Mouse (Mus musculus) liver, embryonic 16.5 days (tissue): ENCODE data around the gene Lin52. TPM values are rescaled to one million over a fixed set of nuclear protein-coding genes. Genes with fewer than 3 reads are reported as not detected.
"Not testable (repeated sequence)": the region's sequence is repeated elsewhere in the genome, so short reads cannot be mapped to it uniquely, and the experiment has no call there.

Source experiments
- ATAC-seq: fragments of 200-750 bp; cut with Nextera tagmentation; 2 replicates; pipeline ENCODE4 v1.8.0; 2017; ENCODE audit warnings: low read depth, mild to moderate bottlenecking, moderate number of reproducible peaks, moderate library complexity
- H3K27ac ChIP-seq: fragments of 300-500 bp; sonication (generic); 2 replicates; pipeline ENCODE4 v1.5.1; 2014; ENCODE audit warnings: mild to moderate bottlenecking, low read length
- H3K27me3 ChIP-seq: fragments of 300-500 bp; sonication (generic); 2 replicates; pipeline ENCODE4 v1.6.1; 2014; ENCODE audit warnings: low read depth, low read length, mixed read lengths; ENCODE audit not compliant: control insufficient read depth, insufficient read depth
- H3K36me3 ChIP-seq: fragments of 300-500 bp; sonication (generic); 2 replicates; pipeline ENCODE4 v1.6.1; 2014; ENCODE audit warnings: mild to moderate bottlenecking; ENCODE audit not compliant: control insufficient read depth, insufficient read depth
- H3K4me1 ChIP-seq: fragments of 300-500 bp; sonication (generic); 2 replicates; pipeline ENCODE4 v1.6.1; 2014; ENCODE audit warnings: low read depth, low read length, mixed read lengths; ENCODE audit not compliant: control insufficient read depth
- H3K4me2 ChIP-seq: fragments of 300-500 bp; sonication (generic); 2 replicates; pipeline ENCODE4 v1.6.1; 2014; ENCODE audit warnings: low read depth, low read length, mixed read lengths
- H3K4me3 ChIP-seq: fragments of 300-500 bp; sonication (generic); 2 replicates; pipeline ENCODE4 v1.5.1; 2014; ENCODE audit warnings: low read depth, mild to moderate bottlenecking, low read length
- H3K9ac ChIP-seq: fragments of 300-500 bp; sonication (generic); 2 replicates; pipeline ENCODE4 v1.6.1; 2014; ENCODE audit warnings: low read depth, low read length
- H3K9me3 ChIP-seq: fragments of 300-500 bp; sonication (generic); replicated peaks from 2 replicates; pipeline ENCODE4 v1.6.1; 2016; ENCODE audit warnings: low read length; ENCODE audit not compliant: control insufficient read depth
- WGBS: fragments of 180-500 bp; shearing (Covaris S2); extraction: QIAGEN DNeasy Blood & Tissue Kit; methylation state at CpG from one replicate; pipeline ENCODE4 v1.1.7; 2014; ENCODE audit not compliant: insufficient replicate concordance; 5-methylcytosine and 5-hydroxymethylcytosine counted together
- polyA plus RNA-seq: library from polyadenylated mRNA; unstranded; fragments of >200 nt; fragmentation: Nextera tagmentation; extraction: Ambion mirVana; gene quantifications from 2 replicates; pipeline ENCODE4 v1.2.1, GENCODE M21; 2015

The Lin52 gene
- polyA plus RNA-seq, 1 experiment from 2014 or later, result 10.7 TPM

- no peaks in the 10 kb centered on the region for H3K9me3 ChIP-seq
- no peaks in the 10 kb centered on the region for H3K27me3 ChIP-seq
- no peak overlapping the region for H3K9ac ChIP-seq
- 64% methylated on average over 3 of the region's 3 CpGs for WGBS
- no peak overlapping the region for H3K4me2 ChIP-seq
- H3K4me3 ChIP-seq, result no peak overlapping the region
- no peak for ATAC-seq
- no peak overlapping the region for H3K27ac ChIP-seq
- H3K36me3 ChIP-seq, result 0 out of 2 replicates have a peak, but pooled peaks cover 2% of the 10 kb centered on the region
- no peaks in the 10 kb centered on the region for H3K4me1 ChIP-seq
Measured at GRCm38 (mm10) chr12:84523728-84524127, 72.5 kb downstream of the Lin52 start.

GRCm38 (mm10) chr12:84524147-84525050, 73.2 kb downstream of the Lin52 start:
- H3K4me3 ChIP-seq, result no peak overlapping the region
- 0 out of 2 replicates have a peak, but pooled peaks cover 2% of the 10 kb centered on the region for H3K36me3 ChIP-seq
- no peak overlapping the region for H3K9ac ChIP-seq
- H3K9me3 ChIP-seq, result no peaks in the 10 kb centered on the region
- H3K4me2 ChIP-seq, result no peak overlapping the region
- 76% methylated on average over 11 of the region's 11 CpGs for WGBS
- H3K27ac ChIP-seq, result no peak overlapping the region
- no peaks in the 10 kb centered on the region for H3K4me1 ChIP-seq
- no peak for ATAC-seq
- no peaks in the 10 kb centered on the region for H3K27me3 ChIP-seq

GRCm38 (mm10) chr12:84525422-84525821, 74.2 kb downstream of the Lin52 start:
- 76% methylated on average over 12 of the region's 12 CpGs for WGBS
- no peak overlapping the region for H3K4me3 ChIP-seq

GRCm38 (mm10) chr12:84530426-84530825, 79.2 kb downstream of the Lin52 start:
- Histone ChIP-seq H3K4me1 (no peaks in the 10 kb centered on the region), H3K9me3 (no peaks in the 10 kb centered on the region), H3K27ac (no peak overlapping the region), H3K4me2 (no peak overlapping the region), H3K9ac (no peak overlapping the region), H3K27me3 (no peaks in the 10 kb centered on the region), H3K36me3 (peaks cover 4% of the 10 kb centered on the region; the same call in 1 of the 2 replicates), H3K4me3 (no peak overlapping the region)
- 54% methylated on average over 5 of the region's 5 CpGs for WGBS
- ATAC-seq, result no peak

More at GRCm38 (mm10) chr12:84525422-84525821, 74.2 kb downstream of the Lin52 start:
- H3K36me3 ChIP-seq, result 0 out of 2 replicates have a peak, but pooled peaks cover 2% of the 10 kb centered on the region
- no peak overlapping the region for H3K9ac ChIP-seq
- H3K27ac ChIP-seq, result no peak overlapping the region
- H3K27me3 ChIP-seq, result no peaks in the 10 kb centered on the region
- ATAC-seq, result no peak
- no peak overlapping the region for H3K4me2 ChIP-seq
- H3K9me3 ChIP-seq, result no peaks in the 10 kb centered on the region
- no peaks in the 10 kb centered on the region for H3K4me1 ChIP-seq

GRCm38 (mm10) chr12:84531906-84532829, 80.9 kb downstream of the Lin52 start:
- WGBS, result 76% methylated on average over 13 of the region's 13 CpGs

GRCm38 (mm10) chr12:84532830-84533199, 81.6 kb downstream of the Lin52 start:
- WGBS, result 84% methylated on average over 8 of the region's 8 CpGs

More at GRCm38 (mm10) chr12:84531906-84532829, 80.9 kb downstream of the Lin52 start:
- Histone ChIP-seq H3K9me3 (no peaks in the 10 kb centered on the region), H3K4me3 (no peak overlapping the region), H3K9ac (no peak overlapping the region), H3K4me1 (no peaks in the 10 kb centered on the region), H3K27ac (no peak overlapping the region), H3K36me3 (peaks cover 4% of the 10 kb centered on the region; the same call in 1 of the 2 replicates), H3K4me2 (no peak overlapping the region), H3K27me3 (no peaks in the 10 kb centered on the region)
- ATAC-seq, result no peak

GRCm38 (mm10) chr12:84533706-84534486, 82.7 kb downstream of the Lin52 start:
- no peak overlapping the region for H3K4me3 ChIP-seq
- ATAC-seq, result no peak
- WGBS, result 83% methylated on average over 7 of the region's 7 CpGs

More at GRCm38 (mm10) chr12:84532830-84533199, 81.6 kb downstream of the Lin52 start:
- Histone ChIP-seq H3K4me3 (no peak overlapping the region), H3K27me3 (no peaks in the 10 kb centered on the region), H3K9me3 (no peaks in the 10 kb centered on the region), H3K4me1 (no peaks in the 10 kb centered on the region), H3K9ac (no peak overlapping the region), H3K36me3 (peaks cover 4% of the 10 kb centered on the region; the same call in 1 of the 2 replicates), H3K4me2 (no peak overlapping the region), H3K27ac (no peak overlapping the region)
- no peak for ATAC-seq

GRCm38 (mm10) chr12:84539537-84539936, 88.3 kb downstream of the Lin52 start:
- WGBS, result 80% methylated on average over 3 of the region's 3 CpGs
- not testable (repeated sequence) for H3K36me3 ChIP-seq, H3K4me2 ChIP-seq, H3K9me3 ChIP-seq, H3K4me1 ChIP-seq, H3K27me3 ChIP-seq, H3K4me3 ChIP-seq, ATAC-seq, H3K9ac ChIP-seq, H3K27ac ChIP-seq

More at GRCm38 (mm10) chr12:84533706-84534486, 82.7 kb downstream of the Lin52 start:
- Histone ChIP-seq H3K36me3 (peaks cover 4% of the 10 kb centered on the region; the same call in 1 of the 2 replicates), H3K9ac (no peak overlapping the region), H3K27ac (no peak overlapping the region), H3K27me3 (no peaks in the 10 kb centered on the region), H3K4me1 (no peaks in the 10 kb centered on the region), H3K4me2 (no peak overlapping the region), H3K9me3 (no peaks in the 10 kb centered on the region)
